Mouse (Mus musculus) cerebellum, postnatal 36 days (tissue): ENCODE measurements around the gene Stx2.
A peak's percentile ranks its signal among the peaks of the same experiment; 100 is the strongest.

Source experiments
- DNase-seq, 2 experiments: peaks; one replicate each; pipeline ENCODE4 v3.0.0; 2021 to 2022; ENCODE audit warnings: mixed read lengths in 2 of 2

Stx2 gene

DNA sequence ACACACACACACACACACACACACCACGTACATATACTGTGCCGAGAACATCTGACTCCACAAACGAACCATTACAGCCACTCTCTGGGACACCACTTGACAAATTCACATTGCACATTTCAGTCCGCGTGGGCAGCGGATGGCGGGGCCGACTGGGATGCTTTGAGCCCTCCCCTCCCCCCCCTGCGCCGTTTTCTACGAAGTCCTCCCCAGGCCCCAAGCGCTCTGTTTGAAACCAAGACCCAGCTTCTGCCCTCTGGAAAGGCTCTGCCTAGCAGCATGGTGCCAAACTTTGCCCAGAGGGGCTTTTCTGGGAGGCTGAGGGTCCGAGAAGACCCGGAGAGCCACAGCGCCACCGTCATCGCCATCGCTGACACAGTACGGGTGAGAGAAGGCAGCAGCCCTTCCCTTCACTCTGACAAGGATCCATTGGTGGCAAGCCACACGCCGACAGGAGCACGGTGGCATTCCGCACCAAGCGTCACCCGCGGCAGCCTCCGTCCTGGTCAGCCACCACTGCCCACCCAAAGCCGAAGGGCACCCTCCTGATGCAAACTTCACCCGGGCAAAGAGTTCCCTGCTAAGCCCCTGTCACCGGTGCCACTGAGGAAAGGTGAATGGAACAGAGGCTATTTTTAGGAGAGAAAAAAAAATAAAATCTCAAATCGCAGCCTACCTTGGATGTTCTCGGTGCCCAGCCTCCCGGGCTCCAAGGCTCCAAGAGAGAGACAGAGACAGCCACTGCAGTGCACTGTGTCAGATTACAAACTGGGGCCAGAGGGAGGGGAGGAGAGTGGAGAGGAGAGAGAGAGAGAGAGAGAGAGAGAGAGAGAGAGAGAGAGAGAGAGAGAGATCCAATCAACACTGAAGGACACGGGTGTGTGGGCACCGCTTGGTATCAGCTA is 55.8 kb downstream of the Stx2 start:
- no peak for DNase-seq

DNA sequence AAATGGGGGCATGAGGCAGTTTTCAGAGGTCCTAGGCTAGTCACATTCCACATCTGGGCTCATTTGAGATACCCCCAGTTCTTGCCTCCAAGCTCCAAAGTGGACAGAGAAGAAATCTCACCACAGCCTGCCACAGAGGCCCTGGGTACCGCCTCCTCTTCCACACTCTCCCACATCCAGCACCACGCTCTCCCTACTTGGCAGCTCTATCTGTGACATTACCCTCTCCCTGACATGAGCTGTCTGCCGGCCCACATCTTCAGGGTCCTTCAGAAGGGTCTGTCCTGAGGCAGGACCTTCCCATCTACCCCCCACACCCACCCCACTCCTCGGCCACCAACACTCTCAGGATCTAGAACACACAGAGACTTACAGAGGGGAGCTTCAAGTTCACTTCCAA is 56.9 kb downstream of the Stx2 start:
- DNase-seq: no peak

DNA sequence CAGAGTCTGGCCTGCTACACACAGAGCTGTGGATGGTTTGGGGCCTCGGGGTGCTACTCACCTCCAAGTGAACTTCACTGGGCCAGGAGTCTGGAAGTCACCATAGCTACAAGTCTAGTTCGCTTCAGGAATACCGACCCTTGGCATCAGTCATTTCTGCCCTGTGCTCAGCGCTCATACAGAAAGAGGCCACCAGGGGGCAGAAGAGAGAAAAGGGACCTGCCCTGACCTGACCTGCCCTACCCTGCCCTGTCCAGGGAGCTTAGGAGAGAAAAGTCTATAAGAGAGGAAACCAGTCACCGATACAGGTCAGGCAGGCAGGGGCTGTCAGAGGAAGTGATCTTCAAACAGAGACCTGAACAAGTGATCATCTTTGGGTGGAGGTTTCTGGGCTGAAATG is 61.3 kb downstream of the Stx2 start:
- peak in 1 of 2 experiments; percentile 16 for DNase-seq

GRCm38 (mm10) chr5:128940436-128940835 is 67.9 kb downstream of the Stx2 start:
- DNase-seq: no peak

DNA sequence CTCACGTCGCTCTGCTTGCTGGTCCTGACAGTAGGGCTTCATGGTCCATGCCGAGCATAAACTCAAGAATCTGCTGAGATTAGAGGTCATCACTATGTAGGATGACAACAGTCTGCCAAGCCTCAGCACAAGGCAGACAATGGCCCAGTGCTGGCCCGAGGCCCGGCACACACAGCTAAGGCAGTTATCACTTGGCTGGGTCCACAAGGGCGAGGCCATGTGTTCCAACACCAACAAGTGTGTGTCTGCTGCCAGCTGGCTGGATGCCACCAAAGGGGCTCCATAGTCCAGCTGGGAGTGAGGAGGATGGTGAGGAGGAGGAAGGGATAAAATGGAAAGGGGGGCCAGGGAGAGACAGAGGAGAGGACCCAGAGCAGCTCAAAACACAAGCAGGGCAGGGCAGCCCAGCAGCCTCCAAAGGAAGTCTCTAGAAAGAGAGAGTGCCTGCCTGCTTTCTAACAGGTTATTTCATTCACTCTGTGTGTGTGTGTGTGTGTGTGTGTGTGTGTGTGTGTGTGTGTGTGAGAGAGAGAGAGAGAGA is 72.9 kb downstream of the Stx2 start:
- DNase-seq: peak in 1 of 2 experiments; percentile 22
